Mouse (Mus musculus) olfactory bulb, adult 2 months (tissue): ENCODE measurements around the gene Gm17304.

ENCODE experiments used
- CTCF ChIP-seq: fragments of 200-500 bp; IDR thresholded peaks from 2 replicates; pipeline ENCODE4 v1.5.1; 2012; ENCODE audit warnings: low read depth, mild to moderate bottlenecking, low read length, moderate library complexity; ENCODE audit not compliant: insufficient read depth
- POLR2A ChIP-seq: fragments of 200-500 bp; IDR thresholded peaks from 2 replicates; pipeline ENCODE4 v1.6.1; 2012; ENCODE audit warnings: mild to moderate bottlenecking, low read depth, low read length, moderate library complexity; ENCODE audit not compliant: insufficient read depth

GRCm38 (mm10) chr5:106615006-106615405, 6.1 kb downstream of the Gm17304 start:
- TF ChIP-seq CTCF: no peak
- TF ChIP-seq POLR2A: no peak
